Comparison of ENCODE assay signal across 7 mouse cellular contexts in the genomic region with DNA sequence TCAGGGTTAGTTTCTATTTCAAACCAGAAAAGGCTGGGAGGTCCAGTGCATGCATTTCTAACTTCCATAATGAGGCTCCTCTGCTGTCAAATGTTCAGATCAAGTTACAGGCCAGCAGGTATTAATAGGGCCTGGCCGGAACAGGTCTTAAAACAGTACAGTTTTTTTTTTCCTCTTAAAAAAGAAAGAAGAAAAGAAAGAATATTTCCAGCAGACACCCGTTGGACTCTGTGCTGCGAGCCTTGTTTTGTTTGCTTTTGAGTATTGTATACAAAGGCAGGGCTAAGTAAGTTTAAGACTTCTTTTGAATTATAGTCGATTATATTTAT. TPM values are rescaled to one million over a fixed set of nuclear protein-coding genes. Genes with fewer than 3 reads are reported as not detected.
DNase-seq lines count a peak whose midpoint lies in the region; ATAC-seq and TF ChIP-seq lines count a peak whose summit lies in the region.

No protein-coding gene starts in this region.

- peak overlapping the region; percentile 99 for H3K27ac ChIP-seq in lung, embryonic 14.5 days (ENCODE audit: low read depth)
- H3K27ac ChIP-seq in forebrain, embryonic 14.5 days (ENCODE audit: low read depth, low read length): peak overlapping the region; percentile 66; the same call in 1 of the 2 replicates
- peak overlapping the region; percentile 99 for H3K27ac ChIP-seq in limb, embryonic 13.5 days
- H3K27ac ChIP-seq in stomach, embryonic 14.5 days (ENCODE audit: low read length): peak overlapping the region; percentile 99

- peak; percentile 44 for DNase-seq in lung, embryonic 14.5 days
- no peak for DNase-seq in lung, postnatal 14 days
- no peak for DNase-seq in forebrain, embryonic 14.5 days (ENCODE audit: low spot score)
- no peak for DNase-seq in layer of hippocampus, postnatal 14 days (ENCODE audit: low spot score in 2 of 2)
- DNase-seq in left cerebral cortex, adult 8-10 months (ENCODE audit: low spot score in 2 of 2): no peak

- WGBS in lung, embryonic 14.5 days: 10% methylated on average over 4 of the region's 4 CpGs
- WGBS in forebrain, embryonic 14.5 days: 11% methylated on average over 4 of the region's 4 CpGs
- 14% methylated on average over 4 of the region's 4 CpGs for WGBS in limb, embryonic 13.5 days
- 17% methylated on average over 4 of the region's 4 CpGs for WGBS in stomach, embryonic 14.5 days

- H3K9ac ChIP-seq in lung, embryonic 14.5 days: peak overlapping the region; percentile 99; the same call in 1 of the 2 replicates
- H3K9ac ChIP-seq in forebrain, embryonic 14.5 days (ENCODE audit: low read length): peak overlapping the region; percentile 100
- H3K9ac ChIP-seq in limb, embryonic 13.5 days: peak overlapping the region; percentile 99
- H3K9ac ChIP-seq in stomach, embryonic 14.5 days (replicated peaks; ENCODE audit: low read depth, low read length): no peak overlapping the region; the same call in 1 of the 2 replicates

- no peaks in the 10 kb centered on the region for H3K9me3 ChIP-seq in lung, embryonic 14.5 days (ENCODE audit: low read depth, low read length)
- no peaks in the 10 kb centered on the region for H3K9me3 ChIP-seq in forebrain, embryonic 14.5 days (replicated peaks; ENCODE audit: control insufficient read depth, low read length)
- no peaks in the 10 kb centered on the region for H3K9me3 ChIP-seq in limb, embryonic 13.5 days
- H3K9me3 ChIP-seq in stomach, embryonic 14.5 days (ENCODE audit: control insufficient read depth, low read depth, low read length): no peaks in the 10 kb centered on the region

- H3K36me3 ChIP-seq in lung, embryonic 14.5 days (ENCODE audit: insufficient read depth): no peaks in the 10 kb centered on the region
- no peaks in the 10 kb centered on the region for H3K36me3 ChIP-seq in forebrain, embryonic 14.5 days (ENCODE audit: control insufficient read depth, insufficient read depth, low read length)
- H3K36me3 ChIP-seq in limb, embryonic 13.5 days: no peaks in the 10 kb centered on the region
- H3K36me3 ChIP-seq in stomach, embryonic 14.5 days (ENCODE audit: control insufficient read depth, insufficient read depth, low read length): no peaks in the 10 kb centered on the region

- no peak for TF ChIP-seq CTCF in lung, embryonic 14.5 days (IDR thresholded peaks at IDR 0.05; ENCODE audit: low read depth)

- H3K4me3 ChIP-seq in lung, embryonic 14.5 days (ENCODE audit: low read depth, low read length): peak overlapping the region; percentile 86
- peak overlapping the region; percentile 93 for H3K4me3 ChIP-seq in forebrain, embryonic 14.5 days (ENCODE audit: low read depth, low read length)
- peak overlapping the region; percentile 92 for H3K4me3 ChIP-seq in limb, embryonic 13.5 days
- H3K4me3 ChIP-seq in stomach, embryonic 14.5 days (ENCODE audit: low read depth, low read length): peak overlapping the region; percentile 75

- H3K27me3 ChIP-seq in lung, embryonic 14.5 days (ENCODE audit: insufficient read depth, low read length): no peaks in the 10 kb centered on the region
- no peaks in the 10 kb centered on the region for H3K27me3 ChIP-seq in forebrain, embryonic 14.5 days (replicated peaks; ENCODE audit: control insufficient read depth, insufficient read depth, low read length)
- no peaks in the 10 kb centered on the region for H3K27me3 ChIP-seq in limb, embryonic 13.5 days
- H3K27me3 ChIP-seq in stomach, embryonic 14.5 days (ENCODE audit: control insufficient read depth, insufficient read depth, low read length): no peaks in the 10 kb centered on the region

- H3K4me1 ChIP-seq in lung, embryonic 14.5 days (ENCODE audit: insufficient read depth): peaks cover 42% of the 10 kb centered on the region
- H3K4me1 ChIP-seq in forebrain, embryonic 14.5 days (ENCODE audit: control insufficient read depth, insufficient read depth, low read length): peaks cover 60% of the 10 kb centered on the region
- H3K4me1 ChIP-seq in limb, embryonic 13.5 days: peaks cover 74% of the 10 kb centered on the region
- peaks cover 62% of the 10 kb centered on the region for H3K4me1 ChIP-seq in stomach, embryonic 14.5 days (ENCODE audit: control insufficient read depth, insufficient read depth, low read length)

- no peak for ATAC-seq in lung, embryonic 14.5 days (ENCODE audit: insufficient read depth)
- ATAC-seq in forebrain, embryonic 14.5 days: no peak
- ATAC-seq in limb, embryonic 13.5 days (ENCODE audit: low FRiP score, low read depth): no peak
- no peak for ATAC-seq in stomach, embryonic 14.5 days (ENCODE audit: insufficient number of reproducible peaks, insufficient read depth, low FRiP score, low read depth)

- H3K4me2 ChIP-seq in lung, embryonic 14.5 days: peak overlapping the region; percentile 96
- H3K4me2 ChIP-seq in forebrain, embryonic 14.5 days (ENCODE audit: low read length): peak overlapping the region; percentile 96
- peak overlapping the region; percentile 96 for H3K4me2 ChIP-seq in limb, embryonic 13.5 days (replicated peaks)
- H3K4me2 ChIP-seq in stomach, embryonic 14.5 days (replicated peaks; ENCODE audit: low read depth, low read length): peak overlapping the region; percentile 93

RNA-seq across cellular contexts. Expression of gene Prrc2b, which starts 2.9 kb away (rescaled TPM):
- polyA plus RNA-seq in lung, embryonic 14.5 days (2014; fragmentation: Nextera tagmentation; extraction: Ambion mirVana): 69.0 and 76.8 TPM in 2 replicates
- polyA plus RNA-seq in forebrain, embryonic 14.5 days (2014; fragmentation: Nextera tagmentation; extraction: Ambion mirVana): 53.3 and 62.4 TPM in 2 replicates
- polyA plus RNA-seq in limb, embryonic 13.5 days (2015; fragmentation: Nextera tagmentation; extraction: Ambion mirVana): 49.0 and 52.7 TPM in 2 replicates
- 54.2 and 59.8 TPM in 2 replicates for polyA plus RNA-seq in stomach, embryonic 14.5 days (2014; fragmentation: Nextera tagmentation; extraction: Ambion mirVana)
- 100 to 1,000 TPM; 253 to 268 TPM for total RNA-seq in layer of hippocampus, postnatal 14 days (2021)
- 100 to 1,000 TPM; 248 to 277 (median 262) TPM for total RNA-seq in left cerebral cortex, adult 8-10 months (2022)

RNA-seq across cellular contexts. Expression of gene Plpp7, which starts 58.4 kb away (rescaled TPM):
- 2.5 and 3.9 TPM in 2 replicates for polyA plus RNA-seq in lung, embryonic 14.5 days (2014; fragmentation: Nextera tagmentation; extraction: Ambion mirVana)
- polyA plus RNA-seq in forebrain, embryonic 14.5 days (2014; fragmentation: Nextera tagmentation; extraction: Ambion mirVana): 11.3 and 16.1 TPM in 2 replicates
- 7.3 and 8.3 TPM in 2 replicates for polyA plus RNA-seq in limb, embryonic 13.5 days (2015; fragmentation: Nextera tagmentation; extraction: Ambion mirVana)
- polyA plus RNA-seq in stomach, embryonic 14.5 days (2014; fragmentation: Nextera tagmentation; extraction: Ambion mirVana): 3.3 and 4.5 TPM in 2 replicates
- total RNA-seq in layer of hippocampus, postnatal 14 days (2021): 10 to 100 TPM; 20.2 to 21.5 TPM
- total RNA-seq in left cerebral cortex, adult 8-10 months (2022): 10 to 100 TPM; 26.8 to 31.7 (median 28.8) TPM
